Mouse (Mus musculus) urinary bladder, postnatal 36 days (tissue): Measurements from ENCODE around the gene Draxin.
A peak's percentile ranks its signal among the peaks of the same experiment; 100 is the strongest.

ENCODE experiments used
- DNase-seq, 2 experiments: peaks; one replicate each; pipeline ENCODE4 v3.0.0; 2022; ENCODE audit warnings: low spot score in 2 of 2, mixed read lengths in 1 of 2

The Draxin gene

GRCm38 (mm10) chr4:148115467-148115866 lies 15.0 kb downstream of the Draxin start:
- DNase-seq, result peak in 1 of 2 experiments; percentile 34

GRCm38 (mm10) chr4:148114758-148115391 lies 15.6 kb downstream of the Draxin start:
- DNase-seq, result peak; percentile 72 to 87

- DNase-seq, result no peak
Measured at GRCm38 (mm10) chr4:148112519-148112918, 18.0 kb downstream of the Draxin start.

- no peak for DNase-seq
Measured at GRCm38 (mm10) chr4:148109215-148109614, 21.3 kb downstream of the Draxin start.

- no peak for DNase-seq
Measured at GRCm38 (mm10) chr4:148108565-148109100, 21.9 kb downstream of the Draxin start.

GRCm38 (mm10) chr4:148107621-148108291 lies 22.7 kb downstream of the Draxin start:
- DNase-seq, result no peak

GRCm38 (mm10) chr4:148104146-148104545 lies 26.4 kb downstream of the Draxin start:
- no peak for DNase-seq

GRCm38 (mm10) chr4:148101801-148102527 lies 28.5 kb downstream of the Draxin start:
- DNase-seq, result peak; percentile 38 to 39

GRCm38 (mm10) chr4:148098666-148099065 lies 31.8 kb downstream of the Draxin start:
- DNase-seq, result no peak

GRCm38 (mm10) chr4:148097936-148098335 lies 32.6 kb downstream of the Draxin start:
- DNase-seq, result no peak

- DNase-seq, result no peak
Measured at GRCm38 (mm10) chr4:148095081-148095480, 35.4 kb downstream of the Draxin start.

- DNase-seq, result no peak
Measured at GRCm38 (mm10) chr4:148094161-148094560, 36.3 kb downstream of the Draxin start.

- no peak for DNase-seq
Measured at GRCm38 (mm10) chr4:148092551-148093271, 37.8 kb downstream of the Draxin start.

- no peak for DNase-seq
Measured at GRCm38 (mm10) chr4:148091181-148091580, 39.3 kb downstream of the Draxin start.

GRCm38 (mm10) chr4:148089166-148089565 lies 41.3 kb downstream of the Draxin start:
- DNase-seq, result no peak

- DNase-seq, result peak; percentile 94 to 95
Measured at GRCm38 (mm10) chr4:148087907-148088527, 42.5 kb downstream of the Draxin start, which contains the start of gene Agtrap. Gene Agtrap, minus strand, starts transcription at chr4:148088031.

GRCm38 (mm10) chr4:148087091-148087906 lies 43.2 kb downstream of the Draxin start:
- peak in 1 of 2 experiments; percentile 64 for DNase-seq

- DNase-seq, result no peak
Measured at GRCm38 (mm10) chr4:148085907-148086305, 44.6 kb downstream of the Draxin start.

- DNase-seq, result no peak
Measured at GRCm38 (mm10) chr4:148085131-148085906, 45.2 kb downstream of the Draxin start.
